Mouse (Mus musculus) myocyte (in vitro differentiated cells): ENCODE data around the gene Ddah2. TPM values are rescaled to one million over a fixed set of nuclear protein-coding genes. Genes with fewer than 3 reads are reported as not detected.
A peak's percentile ranks its signal among the peaks of the same experiment; 100 is the strongest.

Experiments
- H3K27me3 ChIP-seq: one replicate; pipeline ENCODE4 v1.6.1; 2011; ENCODE audit not compliant: control insufficient read depth, insufficient read depth, insufficient read length
- H3K36me3 ChIP-seq: one replicate; pipeline ENCODE4 v1.6.1; 2011; ENCODE audit not compliant: control insufficient read depth, insufficient read depth
- H3K4me2 ChIP-seq: one replicate; pipeline ENCODE4 v1.6.1; 2011; ENCODE audit warnings: low read depth, control low read depth
- H3K4me3 ChIP-seq: one replicate; pipeline ENCODE4 v1.5.1; 2011; ENCODE audit warnings: mild to moderate bottlenecking, control low read depth, moderate library complexity
- H3K79me2 ChIP-seq: one replicate; pipeline ENCODE4 v1.6.1; 2011; ENCODE audit not compliant: control insufficient read depth, insufficient read depth
- H3ac ChIP-seq: one replicate; pipeline ENCODE4 v1.6.1; 2011; ENCODE audit not compliant: control insufficient read depth, insufficient read length
- CEBPB ChIP-seq: IDR thresholded peaks from 2 replicates; pipeline ENCODE4 v1.6.1; 2011; ENCODE audit warnings: mild to moderate bottlenecking, moderate library complexity; ENCODE audit not compliant: poor library complexity, insufficient read depth, severe bottlenecking
- E2F4 ChIP-seq: IDR thresholded peaks from one replicate; pipeline ENCODE4 v1.6.1; 2011; ENCODE audit warnings: mild to moderate bottlenecking, control low read depth, moderate library complexity; ENCODE audit not compliant: insufficient read depth
- MAX ChIP-seq: IDR thresholded peaks from one replicate; pipeline ENCODE4 v1.6.1; 2011; ENCODE audit warnings: low read depth, mild to moderate bottlenecking, control low read depth
- MYOD1 ChIP-seq, 3 experiments: IDR thresholded peaks; one replicate each; pipeline ENCODE4 v1.6.1; 2011; ENCODE audit warnings: control low read depth in 2 of 3, low read depth in 2 of 3, mild to moderate bottlenecking in 2 of 3, moderate library complexity in 1 of 3; ENCODE audit not compliant: insufficient read length in 2 of 3, control insufficient read depth in 1 of 3
- MYOG ChIP-seq, 3 experiments: IDR thresholded peaks; one replicate each; pipeline ENCODE4 v1.6.1; 2011; ENCODE audit warnings: control low read depth in 2 of 3, low read depth in 2 of 3, mild to moderate bottlenecking in 2 of 3; ENCODE audit not compliant: insufficient read length in 2 of 3, control insufficient read depth in 1 of 3, insufficient read depth in 1 of 3
- POLR2A ChIP-seq: IDR thresholded peaks from one replicate; pipeline ENCODE4 v1.6.1; 2011; ENCODE audit warnings: low read depth, mild to moderate bottlenecking, control low read depth, moderate library complexity; ENCODE audit not compliant: insufficient read length
- POLR2AphosphoS2 ChIP-seq: IDR thresholded peaks from one replicate; pipeline ENCODE4 v1.6.1; 2011; ENCODE audit warnings: low read depth, control low read depth; ENCODE audit not compliant: insufficient read length
- REST ChIP-seq: IDR thresholded peaks from one replicate; pipeline ENCODE4 v1.6.1; 2011; ENCODE audit warnings: mild to moderate bottlenecking, control low read depth, moderate library complexity; ENCODE audit not compliant: insufficient read depth, insufficient read length
- SRF ChIP-seq: IDR thresholded peaks from one replicate; pipeline ENCODE4 v1.6.1; 2011; ENCODE audit warnings: low read depth; ENCODE audit not compliant: control insufficient read depth, insufficient read length
- TCF12 ChIP-seq: IDR thresholded peaks from one replicate; pipeline ENCODE4 v1.6.1; 2011; ENCODE audit warnings: mild to moderate bottlenecking, control low read depth; ENCODE audit not compliant: poor library complexity, insufficient read depth, severe bottlenecking
- TCF3 ChIP-seq: IDR thresholded peaks from one replicate; pipeline ENCODE4 v1.6.1; 2011; ENCODE audit warnings: low read depth, control low read depth; ENCODE audit not compliant: insufficient read length
- USF1 ChIP-seq: IDR thresholded peaks from one replicate; pipeline ENCODE4 v1.6.1; 2011; ENCODE audit warnings: low read depth, mild to moderate bottlenecking, control low read depth, moderate library complexity
- polyA plus RNA-seq: library from polyadenylated mRNA; unstranded; fragments of >200 nt; fragmentation: generic; extraction: Trizol; gene quantifications from one replicate; pipeline ENCODE4 v1.2.1, GENCODE M21; 2012; ENCODE audit warnings: missing spikeins

Ddah2 gene
- polyA plus RNA-seq, 1 experiment: 101 TPM

DNA sequence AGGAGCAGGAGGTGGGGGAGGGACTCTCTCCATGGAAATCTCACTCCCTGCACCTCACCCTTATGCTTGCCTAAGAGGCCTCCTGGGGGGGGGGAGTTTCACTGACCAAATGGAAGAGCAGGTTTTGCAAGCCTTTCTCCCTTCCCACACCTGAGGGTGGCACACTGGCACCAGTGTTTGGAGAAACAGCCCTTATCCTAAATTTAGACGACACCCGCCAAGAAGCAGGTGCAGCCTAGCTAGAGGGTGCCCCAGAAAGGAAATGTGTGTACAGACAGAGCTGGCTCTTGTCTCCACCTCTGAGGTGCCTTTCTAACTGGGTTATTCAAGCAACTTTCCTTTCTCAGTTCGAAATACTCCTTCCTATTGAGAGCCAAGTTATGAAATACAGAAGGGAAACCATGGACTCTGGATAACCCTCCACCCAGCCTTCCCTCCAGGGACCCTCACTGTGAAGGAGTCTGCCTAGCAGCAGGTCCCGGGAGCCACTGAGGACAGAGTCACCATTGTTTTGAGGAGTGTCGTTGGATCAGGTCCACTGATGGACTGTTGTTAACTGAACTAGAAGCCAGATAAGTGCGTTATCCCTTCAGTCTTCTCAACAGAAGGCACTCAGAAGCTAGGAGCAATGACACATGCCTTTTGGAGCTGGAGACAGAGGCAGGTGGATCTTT, 11.9 kb downstream of the Ddah2 start:
- Histone ChIP-seq H3ac (no peak overlapping the region), H3K36me3 (no peaks in the 10 kb centered on the region), H3K4me3 (no peak overlapping the region), H3K27me3 (no peaks in the 10 kb centered on the region), H3K4me2 (no peak overlapping the region), H3K79me2 (no peaks in the 10 kb centered on the region)
- TF ChIP-seq TCF3: no peak
- TF ChIP-seq SRF: no peak
- TF ChIP-seq USF1: no peak
- TF ChIP-seq MYOG (IDR thresholded peaks at IDR 0.05; ENCODE audit: control insufficient read depth in 1 of 3, insufficient read depth in 1 of 3, insufficient read length in 2 of 3, low read depth in 2 of 3): no peak
- no peak for TF ChIP-seq CEBPB
- TF ChIP-seq MAX: no peak
- no peak for TF ChIP-seq MYOD1 (IDR thresholded peaks at IDR 0.05; ENCODE audit: control insufficient read depth in 1 of 3, insufficient read length in 2 of 3, low read depth in 2 of 3)
- TF ChIP-seq TCF12: no peak
- no peak for TF ChIP-seq E2F4
- no peak for TF ChIP-seq POLR2A

DNA sequence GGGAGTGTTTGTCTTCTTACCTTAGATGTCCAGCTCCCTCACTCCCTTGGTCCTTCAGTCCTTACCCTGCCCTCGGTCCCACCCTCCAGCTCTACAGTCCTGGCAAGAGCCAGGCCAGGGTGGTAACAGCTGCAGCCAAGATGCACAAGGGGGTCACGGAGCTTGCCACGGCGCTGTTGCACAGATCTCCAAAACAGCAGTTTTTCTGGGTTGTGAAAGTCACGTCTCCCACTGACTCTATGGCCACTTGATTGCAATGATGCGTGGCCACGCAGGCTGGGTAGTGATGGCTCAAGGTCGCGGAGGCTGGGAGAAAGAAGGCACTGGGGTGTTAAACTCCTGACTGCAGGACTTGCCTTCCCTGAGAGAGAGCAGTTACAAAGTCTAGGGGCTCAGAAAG, 12.6 kb downstream of the Ddah2 start:
- Histone ChIP-seq H3K27me3 (no peaks in the 10 kb centered on the region), H3ac (no peak overlapping the region), H3K36me3 (no peaks in the 10 kb centered on the region), H3K79me2 (no peaks in the 10 kb centered on the region), H3K4me2 (no peak overlapping the region), H3K4me3 (no peak overlapping the region)
- peak in 1 of 3 experiments; percentile 5 for TF ChIP-seq MYOG (IDR thresholded peaks at IDR 0.05; ENCODE audit: control insufficient read depth in 1 of 3, insufficient read depth in 1 of 3, insufficient read length in 2 of 3, low read depth in 2 of 3)
- peak in 1 of 3 experiments; percentile 12 for TF ChIP-seq MYOD1 (IDR thresholded peaks at IDR 0.05; ENCODE audit: control insufficient read depth in 1 of 3, insufficient read length in 2 of 3, low read depth in 2 of 3)
- TF ChIP-seq USF1: no peak

DNA sequence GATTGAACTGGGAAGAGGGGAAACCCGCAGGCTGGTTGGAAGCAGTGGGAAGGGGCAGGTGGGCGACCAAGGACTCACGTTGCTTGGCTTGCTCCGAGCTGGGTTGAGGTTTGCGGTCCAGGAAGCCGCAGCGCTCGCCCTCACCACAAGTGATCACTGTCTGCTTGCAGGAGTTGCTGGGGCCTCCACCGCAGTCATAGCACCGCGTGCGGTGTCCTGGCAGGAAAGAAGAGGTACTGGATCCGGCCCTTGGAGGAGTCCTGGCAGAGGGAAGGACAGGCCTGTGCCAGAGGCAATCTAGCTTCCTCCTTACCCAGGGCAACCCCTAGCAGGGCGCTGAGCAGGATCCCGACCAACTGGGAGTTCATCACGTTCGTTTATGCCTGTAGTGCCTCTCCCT, 15.3 kb downstream of the Ddah2 start:
- no peak overlapping the region for H3K4me2 ChIP-seq
- no peak overlapping the region for H3ac ChIP-seq
- H3K4me3 ChIP-seq: no peak overlapping the region
- no peaks in the 10 kb centered on the region for H3K79me2 ChIP-seq
- TF ChIP-seq REST (no peak), MYOD1 (IDR thresholded peaks at IDR 0.05; ENCODE audit: control insufficient read depth in 1 of 3, insufficient read length in 2 of 3, low read depth in 2 of 3) (no peak), TCF12 (no peak), USF1 (no peak), TCF3 (no peak), E2F4 (no peak)
- H3K36me3 ChIP-seq: no peaks in the 10 kb centered on the region
- peaks cover 9% of the 10 kb centered on the region for H3K27me3 ChIP-seq

DNA sequence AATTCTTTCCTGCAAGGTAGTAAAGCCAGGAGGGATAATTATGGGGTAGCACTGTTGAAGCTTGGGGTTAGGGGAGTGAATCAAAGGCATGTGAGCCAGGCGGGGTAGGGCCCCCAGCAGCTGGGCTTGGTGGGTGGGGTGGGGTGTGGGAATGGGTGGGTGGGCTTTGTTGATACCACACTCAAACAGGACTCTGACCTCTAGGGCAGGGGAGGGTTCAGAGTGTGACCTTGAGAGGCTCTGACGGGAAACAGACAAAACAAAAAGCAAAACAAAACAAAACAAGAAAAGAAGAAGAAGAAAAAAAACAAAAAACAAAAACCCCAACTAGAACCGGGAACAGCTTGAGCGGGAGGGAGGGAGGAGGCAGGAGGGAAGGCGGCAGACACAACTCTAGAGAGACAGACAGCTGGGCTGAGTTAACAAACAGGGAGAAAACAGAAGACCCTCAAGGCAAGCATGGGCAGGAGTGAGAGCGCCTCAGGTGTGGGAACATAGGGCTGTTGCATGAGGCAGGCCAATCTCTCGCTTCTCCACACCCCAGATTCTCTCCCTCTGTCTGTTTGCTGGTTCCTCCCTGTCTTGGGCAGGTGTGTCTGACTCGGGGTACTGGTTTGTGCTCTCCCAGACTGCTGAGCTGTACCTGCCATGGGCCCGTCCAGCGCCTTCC, 17.8 kb downstream of the Ddah2 start, which contains the start of gene Ly6g6e:
Ly6g6e (plus strand) TSS at position 396 of the 670 bp plus-strand sequence.
- Histone ChIP-seq H3K4me3 (no peak within 1 kb of the TSS), H3K36me3 (no peaks in the 10 kb centered on the region), H3K79me2 (no peaks in the 10 kb centered on the region), H3ac (no peak within 1 kb of the TSS), H3K27me3 (peaks cover 9% of the 10 kb centered on the region), H3K4me2 (no peak within 1 kb of the TSS)
- TF ChIP-seq MAX (no peak), CEBPB (no peak), TCF12 (no peak), MYOD1 (IDR thresholded peaks at IDR 0.05; ENCODE audit: control insufficient read depth in 1 of 3, insufficient read length in 2 of 3, low read depth in 2 of 3) (no peak), POLR2AphosphoS2 (no peak), MYOG (IDR thresholded peaks at IDR 0.05; ENCODE audit: control insufficient read depth in 1 of 3, insufficient read depth in 1 of 3, insufficient read length in 2 of 3, low read depth in 2 of 3) (no peak), TCF3 (no peak), SRF (no peak), REST (no peak), E2F4 (no peak), POLR2A (no peak), USF1 (no peak)

DNA sequence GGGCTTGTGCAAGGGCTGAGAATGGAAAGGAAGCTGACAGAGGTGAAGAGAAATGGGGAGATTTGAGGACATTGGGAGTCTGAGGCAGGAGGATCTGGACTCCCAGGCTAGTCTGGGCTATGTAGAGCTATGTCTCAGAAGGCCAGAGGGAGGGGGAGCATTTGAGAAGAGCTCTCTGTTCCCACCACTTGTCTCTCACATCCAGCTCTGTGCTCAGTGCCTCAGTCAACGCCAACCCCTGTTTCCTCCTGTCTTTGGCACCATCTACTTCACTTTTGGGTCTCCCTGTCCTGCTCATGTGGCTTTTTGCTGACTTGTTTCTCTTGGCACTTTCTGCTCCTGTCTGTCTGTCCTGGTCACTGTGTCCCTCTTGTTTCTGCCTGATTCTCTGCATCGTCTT, 18.4 kb downstream of the Ddah2 start:
- TF ChIP-seq USF1 (no peak), MAX (no peak), TCF3 (no peak), MYOG (IDR thresholded peaks at IDR 0.05; ENCODE audit: control insufficient read depth in 1 of 3, insufficient read depth in 1 of 3, insufficient read length in 2 of 3, low read depth in 2 of 3) (no peak), MYOD1 (IDR thresholded peaks at IDR 0.05; ENCODE audit: control insufficient read depth in 1 of 3, insufficient read length in 2 of 3, low read depth in 2 of 3) (no peak), CEBPB (no peak), REST (no peak), POLR2AphosphoS2 (no peak), POLR2A (no peak), TCF12 (no peak), E2F4 (no peak), SRF (no peak)
- Histone ChIP-seq H3K4me3 (no peak overlapping the region), H3K4me2 (no peak overlapping the region)

More for the DNA sequence above, 18.4 kb downstream of the Ddah2 start:
- Histone ChIP-seq H3K36me3 (no peaks in the 10 kb centered on the region), H3ac (no peak overlapping the region), H3K27me3 (peaks cover 9% of the 10 kb centered on the region), H3K79me2 (no peaks in the 10 kb centered on the region)
